Mouse (Mus musculus) midbrain, postnatal 0 days (tissue): ENCODE measurements around the gene Blvrb. TPM values are rescaled to one million over a fixed set of nuclear protein-coding genes. Genes with fewer than 3 reads are reported as not detected.

Experiments
- ATAC-seq: fragments of 200-750 bp; cut with Nextera tagmentation; 2 replicates; pipeline ENCODE4 v1.8.0; 2017; ENCODE audit warnings: moderate number of reproducible peaks, mild to moderate bottlenecking, moderate TSS enrichment, moderate library complexity; ENCODE audit not compliant: low FRiP score
- DNase-seq: peaks from one replicate; pipeline ENCODE4 v3.0.0-alpha.2; 2015; ENCODE audit warnings: low spot score
- H3K27ac ChIP-seq: fragments of 300-500 bp; sonication (generic); 2 replicates; pipeline ENCODE4 v1.5.1; 2014; ENCODE audit warnings: low read depth, mild to moderate bottlenecking, low read length, mixed read lengths
- H3K27me3 ChIP-seq: fragments of 300-500 bp; sonication (generic); 2 replicates; pipeline ENCODE4 v1.6.1; 2014; ENCODE audit warnings: low read length, control low read depth, mixed read lengths; ENCODE audit not compliant: insufficient read depth
- H3K36me3 ChIP-seq: fragments of 300-500 bp; sonication (generic); 2 replicates; pipeline ENCODE4 v1.6.1; 2014; ENCODE audit warnings: low read length, control low read depth, mixed read lengths; ENCODE audit not compliant: insufficient read depth
- H3K4me1 ChIP-seq: fragments of 300-500 bp; sonication (generic); 2 replicates; pipeline ENCODE4 v1.6.1; 2014; ENCODE audit warnings: mild to moderate bottlenecking, control low read depth, antibody characterized with exemption, low read length, mixed read lengths; ENCODE audit not compliant: insufficient read depth
- H3K4me2 ChIP-seq: fragments of 300-500 bp; sonication (generic); 2 replicates; pipeline ENCODE4 v1.6.1; 2014; ENCODE audit warnings: low read depth, mild to moderate bottlenecking, low read length, mixed read lengths; ENCODE audit not compliant: poor library complexity, severe bottlenecking
- H3K4me3 ChIP-seq: fragments of 300-500 bp; sonication (generic); 2 replicates; pipeline ENCODE4 v1.5.1; 2014; ENCODE audit warnings: low read depth, mild to moderate bottlenecking, low read length, moderate library complexity
- H3K9ac ChIP-seq: fragments of 300-500 bp; sonication (generic); replicated peaks from 2 replicates; pipeline ENCODE4 v1.6.1; 2014; ENCODE audit warnings: mild to moderate bottlenecking, low read length, moderate library complexity, mixed read lengths; ENCODE audit not compliant: poor library complexity, severe bottlenecking
- H3K9me3 ChIP-seq: fragments of 300-500 bp; sonication (generic); 2 replicates; pipeline ENCODE4 v1.6.1; 2016; ENCODE audit warnings: low read length, control low read depth
- CTCF ChIP-seq: IDR thresholded peaks from 2 replicates; pipeline ENCODE4 v1.5.1; 2016; ENCODE audit warnings: antibody characterized with exemption, mild to moderate bottlenecking
- WGBS: fragments of 180-500 bp; shearing (Covaris S2); extraction: QIAGEN DNeasy Blood & Tissue Kit; methylation state at CpG from one replicate; pipeline ENCODE4 v1.1.7; 2014; 5-methylcytosine and 5-hydroxymethylcytosine counted together
- polyA plus RNA-seq: library from polyadenylated mRNA; unstranded; fragments of >200 nt; fragmentation: Nextera tagmentation; extraction: Ambion mirVana; gene quantifications from 2 replicates; pipeline ENCODE4 v1.2.1, GENCODE M21; 2015
- total RNA-seq: library from RNA; depleted of rRNA; stranded (reverse); fragments of >200 nt; gene quantifications from 2 replicates; pipeline ENCODE4 v1.2.3, GENCODE M21; 2014; rRNA removed

Blvrb gene
- 13.7 and 19.5 TPM in 2 replicates for total RNA-seq
- polyA plus RNA-seq = 15.9 and 18.3 TPM in 2 replicates

GRCm38 (mm10) chr7:27447419-27448286 lies at the start of gene Blvrb, which contains the start of gene Sptbn4:
Gene Blvrb (plus strand): TSS chr7:27447978.
Gene Sptbn4 (minus strand): TSS chr7:27447686.
- Histone ChIP-seq H3K9me3 (no peaks in the 10 kb centered on the region), H3K4me1 (no peaks in the 10 kb centered on the region), H3K27ac (peak within 1 kb of the TSS; percentile 85), H3K4me3 (peak within 1 kb of the TSS; percentile 67), H3K36me3 (no peaks in the 10 kb centered on the region), H3K27me3 (no peaks in the 10 kb centered on the region), H3K4me2 (peak within 1 kb of the TSS; percentile 79), H3K9ac (peak within 1 kb of the TSS; percentile 85)
- WGBS = under 1% methylated on average over 49 of the region's 54 CpGs
- peak; percentile 91 for ATAC-seq
- peak; percentile 66 for TF ChIP-seq CTCF
- DNase-seq = peak; percentile 100

DNA sequence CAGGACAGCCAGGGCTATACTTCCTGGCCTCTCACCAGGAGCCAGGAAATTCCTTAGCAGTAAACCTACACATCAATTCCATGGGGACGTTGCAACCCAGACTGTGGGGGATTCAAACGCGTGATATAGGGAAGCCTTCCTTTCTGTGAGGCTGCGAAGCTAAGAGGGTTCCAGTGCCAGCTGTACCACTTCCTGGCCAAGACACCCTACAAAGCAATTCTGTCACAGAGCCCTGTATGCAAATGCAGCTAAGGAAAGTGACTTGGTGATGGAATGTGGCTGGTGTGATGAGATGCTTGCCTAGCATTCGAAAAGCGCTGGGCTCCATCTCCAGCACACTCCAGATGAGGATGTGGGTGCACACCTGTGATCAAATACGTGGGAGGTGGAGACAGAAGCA lies 47.2 kb upstream of the Blvrb start:
- Histone ChIP-seq H3K27me3 (peaks cover 38% of the 10 kb centered on the region), H3K4me2 (no peak overlapping the region), H3K4me1 (no peaks in the 10 kb centered on the region; the same call in 1 of the 2 replicates), H3K27ac (no peak overlapping the region), H3K9ac (no peak overlapping the region), H3K9me3 (no peaks in the 10 kb centered on the region), H3K36me3 (peaks cover 22% of the 10 kb centered on the region; the same call in 1 of the 2 replicates), H3K4me3 (no peak overlapping the region)
- ATAC-seq (no peak), DNase-seq (no peak)
- 78% methylated on average over 7 of the region's 7 CpGs for WGBS
- TF ChIP-seq CTCF = no peak

- H3K4me2 ChIP-seq = no peak overlapping the region
- no peaks in the 10 kb centered on the region for H3K4me1 ChIP-seq
- 13% methylated on average over 16 of the region's 16 CpGs for WGBS
- H3K4me3 ChIP-seq = no peak overlapping the region
- peak; percentile 79 for TF ChIP-seq CTCF
- ATAC-seq (0 out of 2 replicates have a peak, but pooled peaks have one; percentile 50), DNase-seq (peak; percentile 72)
- peaks cover 49% of the 10 kb centered on the region for H3K27me3 ChIP-seq
- no peak overlapping the region for H3K27ac ChIP-seq
- H3K36me3 ChIP-seq = peaks cover 26% of the 10 kb centered on the region; the same call in 1 of the 2 replicates
- no peaks in the 10 kb centered on the region for H3K9me3 ChIP-seq
- no peak overlapping the region for H3K9ac ChIP-seq
Measured at GRCm38 (mm10) chr7:27402675-27403074, 45.1 kb upstream of the Blvrb start.

DNA sequence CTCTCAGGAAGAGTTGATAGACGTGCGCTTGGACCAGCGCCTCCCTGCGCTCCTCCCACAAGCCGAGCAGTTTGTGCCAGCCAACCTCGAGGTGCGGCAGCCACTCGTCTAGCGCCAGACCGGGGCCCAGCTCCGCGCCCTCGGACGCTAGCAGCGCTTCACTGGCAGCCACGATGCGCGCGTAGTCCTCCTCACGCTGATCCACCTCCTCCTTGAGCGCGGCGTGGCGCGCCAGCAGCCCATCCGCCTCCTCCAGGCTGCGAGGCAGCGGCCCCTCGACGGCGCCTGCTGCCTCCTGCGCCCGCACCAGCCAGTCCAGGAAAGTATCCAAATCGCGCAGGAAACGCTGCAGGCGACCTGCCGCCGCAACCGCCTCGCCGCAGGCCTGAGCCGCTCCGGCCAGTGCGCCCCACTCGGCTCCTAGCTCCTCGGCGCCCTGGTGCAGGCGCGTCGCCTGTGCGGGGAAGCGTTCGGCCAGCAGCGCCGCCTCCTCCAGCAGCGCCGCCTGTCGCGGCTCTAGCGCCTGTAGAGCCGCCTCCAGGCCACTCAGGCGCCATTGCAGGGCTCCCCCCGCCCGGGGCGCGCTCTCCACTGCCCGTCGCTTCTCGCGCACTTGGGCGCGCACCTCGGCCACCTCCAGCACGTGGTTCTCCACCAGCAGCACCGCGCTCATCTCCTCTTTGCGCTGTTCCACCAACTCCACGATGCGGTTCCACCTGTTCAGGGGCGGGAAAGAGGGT lies 43.4 kb upstream of the Blvrb start:
- Histone ChIP-seq H3K27me3 (peaks cover 46% of the 10 kb centered on the region), H3K36me3 (peaks cover 33% of the 10 kb centered on the region), H3K9ac (no peak overlapping the region), H3K27ac (no peak overlapping the region), H3K4me2 (no peak overlapping the region), H3K4me3 (peak overlapping the region; percentile 6; the same call in 1 of the 2 replicates), H3K9me3 (no peaks in the 10 kb centered on the region), H3K4me1 (0 out of 2 replicates have a peak, but pooled peaks cover 2% of the 10 kb centered on the region)
- no peak for DNase-seq
- WGBS = 22% methylated on average over 78 of the region's 81 CpGs
- TF ChIP-seq CTCF = no peak
- no peak for ATAC-seq

- no peak overlapping the region for H3K4me3 ChIP-seq
- peak; percentile 54 for TF ChIP-seq CTCF
Measured at GRCm38 (mm10) chr7:27406481-27406880, 41.3 kb upstream of the Blvrb start.

More at GRCm38 (mm10) chr7:27406481-27406880, 41.3 kb upstream of the Blvrb start:
- ATAC-seq (no peak), DNase-seq (no peak)
- WGBS = 85% methylated on average over 7 of the region's 7 CpGs
- Histone ChIP-seq H3K27me3 (peaks cover 44% of the 10 kb centered on the region), H3K9me3 (no peaks in the 10 kb centered on the region), H3K4me2 (no peak overlapping the region), H3K36me3 (peaks cover 23% of the 10 kb centered on the region), H3K27ac (no peak overlapping the region), H3K4me1 (0 out of 2 replicates have a peak, but pooled peaks cover 2% of the 10 kb centered on the region), H3K9ac (no peak overlapping the region)
